Mouse (Mus musculus) brown adipose tissue, adult 24 weeks (tissue): Measurements from ENCODE around the gene Fbxl16. TPM values are rescaled to one million over a fixed set of nuclear protein-coding genes. Genes with fewer than 3 reads are reported as not detected.
"Not testable (repeated sequence)": the region's sequence is repeated elsewhere in the genome, so short reads cannot be mapped to it uniquely, and the experiment has no call there.

Source experiments
- H3K27ac ChIP-seq: fragments of 200-500 bp; replicated peaks from 2 replicates; pipeline ENCODE4 v1.5.1; 2012; ENCODE audit warnings: low read depth, mild to moderate bottlenecking, low read length
- H3K4me1 ChIP-seq: fragments of 200-500 bp; 2 replicates; pipeline ENCODE4 v1.6.1; 2012; ENCODE audit warnings: low read length, mixed read lengths; ENCODE audit not compliant: control insufficient read depth, insufficient read depth, insufficient read length
- H3K4me3 ChIP-seq: fragments of 200-500 bp; 2 replicates; pipeline ENCODE4 v1.5.1; 2012; ENCODE audit warnings: low read depth, mild to moderate bottlenecking, low read length, moderate library complexity; ENCODE audit not compliant: insufficient read depth
- polyA plus RNA-seq: library from polyadenylated mRNA; stranded (reverse); fragments of >200 nt; gene quantifications from 2 replicates; pipeline ENCODE4 v1.2.4, GENCODE M21; 2012; ENCODE audit not compliant: missing spikeins, insufficient read depth, insufficient read length

Fbxl16 gene
- polyA plus RNA-seq, 1 experiment = 0.79 TPM

- Histone ChIP-seq H3K4me1 (0 out of 2 replicates have a peak, but pooled peaks cover 5% of the 10 kb centered on the region), H3K27ac (no peak overlapping the region), H3K4me3 (no peak overlapping the region)
Measured at GRCm38 (mm10) chr17:25786781-25787504, 21.9 kb upstream of the Fbxl16 start.

GRCm38 (mm10) chr17:25791320-25791842 is 17.5 kb upstream of the Fbxl16 start:
- H3K4me3 ChIP-seq = peak overlapping the region; percentile 70
- no peak overlapping the region for H3K27ac ChIP-seq
- peaks cover 11% of the 10 kb centered on the region for H3K4me1 ChIP-seq

GRCm38 (mm10) chr17:25791843-25792527 is 16.9 kb upstream of the Fbxl16 start:
- Histone ChIP-seq H3K4me3 (peak overlapping the region; percentile 70), H3K4me1 (peaks cover 11% of the 10 kb centered on the region), H3K27ac (peak overlapping the region; percentile 67)

- H3K4me1 ChIP-seq = peaks cover 11% of the 10 kb centered on the region
- H3K4me3 ChIP-seq = peak within 1 kb of the TSS; percentile 70
- peak within 1 kb of the TSS; percentile 67 for H3K27ac ChIP-seq
Measured at GRCm38 (mm10) chr17:25792615-25793014, 16.3 kb upstream of the Fbxl16 start, which contains the start of gene Fam173a. Fam173a (minus strand) TSS chr17:25792901.

GRCm38 (mm10) chr17:25794197-25794596 is 14.7 kb upstream of the Fbxl16 start:
- Histone ChIP-seq H3K27ac (no peak overlapping the region), H3K4me3 (no peak overlapping the region), H3K4me1 (peaks cover 11% of the 10 kb centered on the region)

GRCm38 (mm10) chr17:25794998-25795397 is 13.9 kb upstream of the Fbxl16 start:
- Histone ChIP-seq H3K4me3 (no peak overlapping the region), H3K27ac (no peak overlapping the region)

GRCm38 (mm10) chr17:25795609-25796092 is 13.2 kb upstream of the Fbxl16 start, which contains the start of gene AC134908.4:
AC134908.4 (minus strand) TSS chr17:25795659.
- no peak within 1 kb of the TSS for H3K27ac ChIP-seq
- peak within 1 kb of the TSS; percentile 75 for H3K4me3 ChIP-seq

More at GRCm38 (mm10) chr17:25794998-25795397, 13.9 kb upstream of the Fbxl16 start:
- H3K4me1 ChIP-seq = peaks cover 11% of the 10 kb centered on the region

GRCm38 (mm10) chr17:25796211-25796771 is 12.6 kb upstream of the Fbxl16 start:
- peaks cover 10% of the 10 kb centered on the region for H3K4me1 ChIP-seq
- no peak overlapping the region for H3K27ac ChIP-seq
- peak overlapping the region; percentile 75 for H3K4me3 ChIP-seq

More at GRCm38 (mm10) chr17:25795609-25796092, 13.2 kb upstream of the Fbxl16 start, which contains the start of gene AC134908.4:
- H3K4me1 ChIP-seq = peaks cover 11% of the 10 kb centered on the region

- no peak within 1 kb of the TSS for H3K27ac ChIP-seq
- peaks cover 7% of the 10 kb centered on the region for H3K4me1 ChIP-seq
- peak within 1 kb of the TSS; percentile 75 for H3K4me3 ChIP-seq
Measured at GRCm38 (mm10) chr17:25796951-25797369, 11.9 kb upstream of the Fbxl16 start, which contains the start of gene Metrn. Metrn (minus strand) TSS chr17:25797136.

GRCm38 (mm10) chr17:25801029-25801428 is 7.9 kb upstream of the Fbxl16 start:
- H3K27ac ChIP-seq = no peak overlapping the region

GRCm38 (mm10) chr17:25802825-25803517 is 5.9 kb upstream of the Fbxl16 start:
- Histone ChIP-seq H3K4me1 (no peaks in the 10 kb centered on the region), H3K4me3 (no peak overlapping the region), H3K27ac (no peak overlapping the region)

More at GRCm38 (mm10) chr17:25801029-25801428, 7.9 kb upstream of the Fbxl16 start:
- H3K4me1 ChIP-seq = no peaks in the 10 kb centered on the region; the same call in 1 of the 2 replicates
- no peak overlapping the region for H3K4me3 ChIP-seq

- H3K27ac ChIP-seq = no peak overlapping the region
- H3K4me1 ChIP-seq = no peaks in the 10 kb centered on the region
- no peak overlapping the region for H3K4me3 ChIP-seq
Measured at GRCm38 (mm10) chr17:25806507-25806906, 2.4 kb upstream of the Fbxl16 start.

- H3K27ac ChIP-seq, H3K4me3 ChIP-seq, H3K4me1 ChIP-seq: not testable (repeated sequence)
Measured at GRCm38 (mm10) chr17:25807452-25807851, 1.4 kb upstream of the Fbxl16 start.

- H3K4me1 ChIP-seq = no peaks in the 10 kb centered on the region
- H3K4me3 ChIP-seq = peak overlapping the region; percentile 1; the same call in 1 of the 2 replicates
- no peak overlapping the region for H3K27ac ChIP-seq
Measured at GRCm38 (mm10) chr17:25808028-25808427, 857 bp upstream of the Fbxl16 start.
